Mouse (Mus musculus) left cerebral cortex, postnatal 25 days (tissue): ENCODE results near the gene Tppp. TPM values are rescaled to one million over a fixed set of nuclear protein-coding genes. Genes with fewer than 3 reads are reported as not detected.
"Not testable (repeated sequence)": the region's sequence is repeated elsewhere in the genome, so short reads cannot be mapped to it uniquely, and the experiment has no call there.

Experiments
- DNase-seq, 2 experiments: peaks; one replicate each; pipeline ENCODE4 v3.0.0; 2022; ENCODE audit warnings: low spot score in 2 of 2, mixed read lengths in 1 of 2
- intact Hi-C: fragments of 180-260 bp; cut with DNase I; formaldehyde crosslinking; loops from one replicate; pipeline ENCODE4 v1.15.1; 2025
- total RNA-seq, 2 experiments: library from RNA; stranded (reverse); gene quantifications; 2 replicates each; pipeline ENCODE4 v1.2.3; 2021

Gene Tppp
- 100 to 1,000 TPM; 354 to 373 TPM for total RNA-seq

DNA sequence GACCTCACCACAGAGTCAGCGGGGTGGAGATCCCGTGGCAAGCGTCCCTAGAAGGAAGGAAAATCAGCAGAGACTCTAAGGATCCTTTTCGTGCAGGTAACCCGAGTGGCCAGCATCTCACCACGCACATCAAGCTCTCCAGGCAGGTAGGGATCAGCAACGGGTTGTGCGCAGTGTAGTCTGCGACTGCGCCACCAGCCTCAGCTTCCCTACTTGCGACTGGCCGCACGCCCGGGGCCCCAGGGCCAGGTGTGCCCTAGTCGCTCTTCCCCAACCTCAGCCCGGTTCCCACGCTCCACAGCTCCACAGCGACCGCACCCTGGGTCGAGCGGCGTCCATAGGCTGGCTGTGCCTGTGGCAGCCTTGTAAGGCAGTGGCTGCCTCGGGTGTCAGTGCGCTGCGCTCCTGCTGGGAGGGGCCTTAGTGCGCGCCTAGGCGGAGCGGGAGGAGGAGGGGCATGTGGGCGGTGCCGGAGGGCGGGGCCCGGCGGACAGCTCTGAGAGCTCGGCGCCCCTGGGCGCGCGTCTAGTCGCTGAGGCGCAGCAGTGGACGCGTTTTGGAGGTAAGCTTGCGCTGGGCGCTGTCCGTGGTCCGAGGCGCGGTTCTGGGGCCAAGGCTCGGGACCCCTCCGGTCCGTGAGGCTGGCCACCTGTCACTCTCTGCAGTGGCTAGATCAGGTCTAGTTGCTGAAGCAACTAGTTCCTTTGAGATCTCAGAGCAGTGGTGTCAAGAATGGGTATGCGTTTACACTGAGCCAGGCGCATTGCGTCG is at the start of gene Tppp:
Gene Tppp, plus strand, starts transcription at position 460 of the 771 bp plus-strand sequence.
- DNase-seq = peak; percentile 96 to 97
- intact Hi-C loops = no loop called here

DNA sequence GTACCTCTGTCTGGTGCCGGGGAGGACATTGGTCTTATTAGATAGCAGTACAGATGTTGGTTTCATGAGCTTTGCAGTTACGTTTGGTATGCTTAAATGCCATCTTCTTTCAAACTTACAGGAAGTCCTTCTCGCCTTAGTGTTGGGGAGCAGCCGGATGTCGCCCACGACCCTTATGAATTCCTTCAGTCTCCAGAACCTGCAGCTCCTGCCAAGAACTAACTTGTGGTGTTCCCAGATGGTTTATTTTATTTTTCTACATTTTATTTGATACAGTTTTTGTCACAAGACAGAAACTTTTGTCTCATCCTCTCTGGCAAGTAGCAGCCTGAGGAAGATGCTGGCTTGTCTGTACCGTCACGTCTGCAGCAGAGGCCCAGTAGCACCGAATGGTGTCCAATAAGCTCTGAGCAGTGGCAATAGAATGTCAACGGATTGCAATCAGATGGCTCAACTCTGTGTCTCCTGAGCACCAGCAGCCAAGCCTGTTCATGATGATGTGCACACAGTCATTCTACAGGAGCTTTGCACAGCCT is 49.0 kb upstream of the Tppp start:
- peak in 1 of 2 experiments; percentile 74 for DNase-seq
- intact Hi-C loops = no loop called here

GRCm38 (mm10) chr13:73961177-73961576 is 48.0 kb upstream of the Tppp start:
- intact Hi-C loops = no loop called here
- no peak for DNase-seq

DNA sequence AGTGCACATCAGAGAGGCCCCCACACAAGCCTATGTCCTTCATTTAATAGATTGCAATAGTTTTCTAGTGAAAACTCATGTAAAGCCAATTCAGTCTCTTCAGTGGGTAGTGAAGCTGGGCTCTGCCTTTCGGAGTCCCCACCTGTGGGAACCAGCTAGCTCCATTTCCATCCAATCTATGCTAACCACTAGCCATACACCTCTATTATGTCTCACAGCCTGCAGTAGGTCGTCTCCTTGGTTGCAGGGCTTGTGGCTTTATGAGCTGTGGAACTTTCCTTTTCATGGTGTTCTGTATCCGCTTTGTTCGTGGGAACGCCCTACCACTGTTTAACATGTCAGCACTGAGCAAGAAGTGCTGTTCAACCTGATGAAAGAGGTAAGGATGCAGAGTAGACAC is 45.7 kb upstream of the Tppp start, which contains the start of gene Zdhhc11:
Gene Zdhhc11, plus strand, starts transcription at position 301 of the 400 bp plus-strand sequence.
- intact Hi-C loops = no loop called here
- DNase-seq = no peak

- DNase-seq = peak; percentile 55 to 74
Observed at GRCm38 (mm10) chr13:73970545-73971448, 38.4 kb upstream of the Tppp start.

GRCm38 (mm10) chr13:73974523-73974922 is 34.7 kb upstream of the Tppp start:
- intact Hi-C loops = loop anchor here (5.0 kb wide), 2 partner anchors 193 to 328 kb away; no protein-coding TSS in a partner anchor
- no peak for DNase-seq

More at GRCm38 (mm10) chr13:73970545-73971448, 38.4 kb upstream of the Tppp start:
- intact Hi-C loops = loop anchor here (1.0 to 5.0 kb wide), 3 partner anchors 56 to 332 kb away; no protein-coding TSS in a partner anchor

- intact Hi-C loops = no loop called here
- no peak for DNase-seq
Observed at GRCm38 (mm10) chr13:73976935-73977334, 32.3 kb upstream of the Tppp start.

DNA sequence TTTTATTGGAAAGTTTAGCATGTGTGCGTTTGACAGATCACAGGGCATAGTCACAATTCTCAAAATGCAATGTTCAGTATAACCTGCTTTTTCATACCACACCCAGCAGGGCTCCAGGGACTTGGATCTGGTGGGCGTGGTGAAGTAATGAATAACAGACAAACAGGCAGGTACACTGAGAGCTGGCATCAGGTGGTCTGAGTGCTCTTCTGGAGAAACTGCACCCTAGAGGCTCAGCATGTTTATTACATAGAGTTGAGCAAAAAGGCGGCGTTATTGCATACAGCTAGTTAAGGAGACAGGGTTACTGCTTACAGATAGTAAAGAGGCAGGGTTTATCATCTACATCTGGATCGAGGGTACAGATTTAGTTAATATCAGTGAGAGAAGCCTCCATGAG is 18.9 kb upstream of the Tppp start:
- DNase-seq = no peak
- intact Hi-C loops = no loop called here

- DNase-seq = no peak
- intact Hi-C loops = no loop called here
Observed at GRCm38 (mm10) chr13:73990761-73991160, 18.4 kb upstream of the Tppp start.

DNA sequence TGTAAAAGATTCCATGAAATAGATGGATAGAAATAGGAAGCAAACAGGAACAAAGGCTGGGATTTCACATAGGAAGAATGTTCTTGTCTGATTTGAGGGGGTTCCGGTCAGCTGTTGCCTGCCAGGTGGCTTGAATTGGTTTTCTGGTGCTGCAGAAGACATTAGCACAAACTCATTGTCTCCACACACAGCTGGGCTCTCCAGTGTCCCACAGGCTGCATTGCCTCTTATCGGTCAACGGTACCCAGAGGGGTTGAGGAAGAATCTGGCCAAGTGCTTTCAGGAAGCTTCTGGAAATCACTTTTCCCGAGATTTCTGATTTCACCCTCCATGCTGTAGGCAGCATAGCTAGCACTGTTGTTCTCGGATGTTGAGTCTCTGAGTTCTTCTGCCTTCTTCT is 17.9 kb upstream of the Tppp start:
- DNase-seq = no peak

GRCm38 (mm10) chr13:73996456-73996855 is 12.8 kb upstream of the Tppp start:
- intact Hi-C loops = no loop called here
- DNase-seq = no peak

More for the DNA sequence above, 17.9 kb upstream of the Tppp start:
- intact Hi-C loops = no loop called here

GRCm38 (mm10) chr13:74000519-74000918 is 8.7 kb upstream of the Tppp start:
- no peak for DNase-seq
- intact Hi-C loops = no loop called here

GRCm38 (mm10) chr13:74000961-74001360 is 8.2 kb upstream of the Tppp start:
- no peak for DNase-seq
- intact Hi-C loops = no loop called here

GRCm38 (mm10) chr13:74001492-74001891 is 7.7 kb upstream of the Tppp start:
- no peak for DNase-seq
- intact Hi-C loops = no loop called here

DNA sequence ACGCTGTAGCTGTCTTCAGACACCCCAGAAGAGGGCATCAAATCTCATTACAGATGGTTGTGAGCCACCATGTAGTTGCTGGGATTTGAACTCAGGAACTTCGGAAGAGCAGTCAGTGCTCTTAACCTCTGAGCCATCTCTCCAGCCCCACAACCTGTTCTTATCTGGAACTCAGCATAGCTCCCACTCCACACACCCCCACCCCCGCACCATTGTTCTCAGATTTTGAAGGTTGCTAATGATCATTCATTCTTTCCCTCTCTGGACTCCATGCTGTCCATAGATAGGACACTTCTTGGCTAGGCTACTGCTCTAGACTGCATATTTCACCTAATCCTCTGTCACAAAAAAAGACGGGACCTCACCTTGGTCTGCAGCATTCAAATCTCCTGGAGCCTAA is 2.3 kb upstream of the Tppp start:
- DNase-seq, intact Hi-C loops: not testable (repeated sequence)

GRCm38 (mm10) chr13:74008216-74008615 is 991 bp upstream of the Tppp start:
- intact Hi-C loops, DNase-seq: not testable (repeated sequence)

- DNase-seq = peak; percentile 86 to 90
- intact Hi-C loops = no loop called here
Observed at GRCm38 (mm10) chr13:74009791-74010614, 796 bp downstream of the Tppp start.

GRCm38 (mm10) chr13:74010678-74011077 is 1.5 kb downstream of the Tppp start:
- DNase-seq = peak; percentile 59 to 87
- intact Hi-C loops = no loop called here

DNA sequence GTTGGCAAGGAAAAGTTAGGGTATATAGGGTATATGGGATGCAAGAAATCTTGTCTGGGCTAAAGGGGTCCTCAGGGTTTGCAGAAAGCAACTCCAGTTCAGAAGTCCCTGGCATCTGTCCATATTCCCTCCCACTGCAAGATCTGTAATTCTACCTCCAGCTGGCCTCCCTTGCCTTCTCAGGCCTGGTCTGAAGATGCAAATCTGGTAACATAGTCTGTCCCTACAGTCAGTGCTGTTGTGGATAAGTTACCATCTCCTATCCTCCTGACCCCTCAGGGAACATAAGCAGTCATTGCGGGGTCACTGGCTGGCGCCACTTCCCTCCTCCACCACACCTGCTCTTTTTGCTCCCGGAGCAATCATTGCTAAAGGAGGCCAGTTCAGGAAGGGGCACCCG is 6.7 kb downstream of the Tppp start:
- intact Hi-C loops = no loop called here

More for the DNA sequence above, 6.7 kb downstream of the Tppp start:
- no peak for DNase-seq
